Mouse (Mus musculus) liver, embryonic 14.5 days (tissue): ENCODE measurements around the gene Ube4b.

Experiments used
- CTCF ChIP-seq: IDR thresholded peaks from 2 replicates; pipeline ENCODE4 v1.5.1; 2016; ENCODE audit warnings: antibody characterized with exemption, low read depth, control low read depth
- EP300 ChIP-seq: IDR thresholded peaks from 2 replicates; pipeline ENCODE4 v1.6.1; 2016; ENCODE audit warnings: antibody characterized with exemption, low read depth

GRCm38 (mm10) chr4:149415651-149416169 is 10.8 kb downstream of the Ube4b start:
- no peak for TF ChIP-seq CTCF
- no peak for TF ChIP-seq EP300
